Comparison of ENCODE assay signal across 12 mouse cellular contexts in genomic region chr2:52512206-52512605, GRCm38 (mm10).
DNase-seq lines count a peak whose midpoint lies in the region; ATAC-seq and TF ChIP-seq lines count a peak whose summit lies in the region.
"Had no signal": no experiment of that assay in that cellular context is flagged by ENCODE, and none has a peak within 500 bp of the region (broad histone marks: within the 10 kb centered on the region; RNA-seq: fewer than 3 reads in every experiment).

No protein-coding gene starts in this region.

- H3K4me3 ChIP-seq in kidney, postnatal 0 days (replicated peaks; ENCODE audit: low read depth, low read length), result no peak overlapping the region
- 0 out of 2 replicates have a peak overlapping the region, but pooled peaks have one; percentile 1 for H3K4me3 ChIP-seq in hindbrain, embryonic 12.5 days
- no peak overlapping the region for H3K4me3 ChIP-seq in midbrain, embryonic 14.5 days (replicated peaks; ENCODE audit: low read depth, low read length)
- H3K4me3 ChIP-seq: liver, embryonic 15.5 days had no signal

- 23% methylated on average over 3 of the region's 3 CpGs for WGBS in kidney, postnatal 0 days
- WGBS in hindbrain, embryonic 12.5 days, result 19% methylated on average over 3 of the region's 3 CpGs
- 20% methylated on average over 3 of the region's 3 CpGs for WGBS in midbrain, embryonic 14.5 days

- no peak for TF ChIP-seq CTCF in kidney, postnatal 0 days (IDR thresholded peaks at IDR 0.05; ENCODE audit: low read depth)

- ATAC-seq in kidney, postnatal 0 days (replicated peaks; ENCODE audit: low FRiP score, low read depth), result no peak
- peak; percentile 69; the same call in 1 of the 2 replicates for ATAC-seq in hindbrain, embryonic 12.5 days (ENCODE audit: low FRiP score)
- no peak for ATAC-seq in midbrain, embryonic 14.5 days (ENCODE audit: low FRiP score, low TSS enrichment)
- ATAC-seq in inflammation-experienced regulatory T-cells, adult 6 months, result no peak
- ATAC-seq: intestine, postnatal 0 days had no signal

- no peaks in the 10 kb centered on the region for H3K9me3 ChIP-seq in kidney, postnatal 0 days (replicated peaks; ENCODE audit: low read length)
- H3K9me3 ChIP-seq in hindbrain, embryonic 12.5 days (replicated peaks), result no peaks in the 10 kb centered on the region
- H3K9me3 ChIP-seq in midbrain, embryonic 14.5 days (ENCODE audit: control insufficient read depth, low read length), result no peaks in the 10 kb centered on the region
- H3K9me3 ChIP-seq: liver, embryonic 15.5 days had no signal

- H3K27me3 ChIP-seq in kidney, postnatal 0 days (ENCODE audit: insufficient read depth, low read length), result no peaks in the 10 kb centered on the region
- no peaks in the 10 kb centered on the region for H3K27me3 ChIP-seq in hindbrain, embryonic 12.5 days
- no peaks in the 10 kb centered on the region for H3K27me3 ChIP-seq in midbrain, embryonic 14.5 days (ENCODE audit: control insufficient read depth, insufficient read depth, low read length)
- H3K27me3 ChIP-seq: liver, embryonic 15.5 days had no signal

- peak; percentile 25 for DNase-seq in kidney, postnatal 0 days (ENCODE audit: low spot score)
- DNase-seq in kidney, postnatal 4 days, result no peak
- DNase-seq in midbrain, embryonic 14.5 days, result peak; percentile 28
- no peak for DNase-seq in gastrocnemius, adult 8-10 months (ENCODE audit: low spot score in 2 of 2)
- DNase-seq in adrenal gland, adult 8-10 months, result no peak
- DNase-seq: cerebellum, adult 9-10 months; lung, postnatal 36 days; right cerebral cortex, adult 18-20 months had no signal

- H3K4me2 ChIP-seq in kidney, postnatal 0 days (ENCODE audit: low read length), result peak overlapping the region; percentile 30; the same call in 1 of the 2 replicates
- peak overlapping the region; percentile 40 for H3K4me2 ChIP-seq in hindbrain, embryonic 12.5 days (replicated peaks)
- H3K4me2 ChIP-seq in midbrain, embryonic 14.5 days (ENCODE audit: low read length), result peak overlapping the region; percentile 26; the same call in 1 of the 2 replicates
- H3K4me2 ChIP-seq: liver, embryonic 15.5 days had no signal

- no peaks in the 10 kb centered on the region for H3K36me3 ChIP-seq in kidney, postnatal 0 days (ENCODE audit: insufficient read depth, low read length)
- no peaks in the 10 kb centered on the region for H3K36me3 ChIP-seq in hindbrain, embryonic 12.5 days
- H3K36me3 ChIP-seq in midbrain, embryonic 14.5 days (ENCODE audit: control insufficient read depth, insufficient read depth, low read length), result no peaks in the 10 kb centered on the region
- H3K36me3 ChIP-seq: liver, embryonic 15.5 days had no signal

- H3K4me1 ChIP-seq in kidney, postnatal 0 days (replicated peaks; ENCODE audit: insufficient read depth, low read length), result no peaks in the 10 kb centered on the region
- H3K4me1 ChIP-seq in hindbrain, embryonic 12.5 days, result peaks cover 11% of the 10 kb centered on the region
- peaks cover 5% of the 10 kb centered on the region for H3K4me1 ChIP-seq in midbrain, embryonic 14.5 days (ENCODE audit: control insufficient read depth, insufficient read depth, low read length)
- H3K4me1 ChIP-seq: liver, embryonic 15.5 days had no signal

- H3K27ac ChIP-seq in kidney, postnatal 0 days, result no peak overlapping the region
- peak overlapping the region; percentile 75 for H3K27ac ChIP-seq in hindbrain, embryonic 12.5 days
- peak overlapping the region; percentile 67 for H3K27ac ChIP-seq in midbrain, embryonic 14.5 days (replicated peaks; ENCODE audit: low read depth, low read length)
- H3K27ac ChIP-seq: liver, embryonic 15.5 days had no signal

- no peak overlapping the region for H3K9ac ChIP-seq in kidney, postnatal 0 days (ENCODE audit: low read depth, low read length)
- H3K9ac ChIP-seq in hindbrain, embryonic 12.5 days, result no peak overlapping the region
- H3K9ac ChIP-seq in midbrain, embryonic 14.5 days (replicated peaks; ENCODE audit: low read length), result peak overlapping the region; percentile 17; the same call in 1 of the 2 replicates
- H3K9ac ChIP-seq: liver, embryonic 15.5 days had no signal

Comparison
In these comparisons a context has a peak if more than half of its experiments do, and no peak if none do; other contexts are left out.
1. DNase-seq: peak in kidney, postnatal 0 days (single experiment) and midbrain, embryonic 14.5 days (single experiment); none in kidney, postnatal 4 days (0 of 2), gastrocnemius, adult 8-10 months (0 of 2) and adrenal gland, adult 8-10 months (single experiment).
2. Peak in every context shown above with its lines, with median percentiles within 50 percentile points of each other: H3K4me2 ChIP-seq.